Mouse (Mus musculus) telencephalon, adult 2 months (tissue): ENCODE results near the gene Krt4.
A peak's percentile ranks its signal among the peaks of the same experiment; 100 is the strongest.

Source experiments
- DNase-seq: peaks from one replicate; pipeline ENCODE4 v3.0.0-alpha.2; 2011; ENCODE audit warnings: low read depth, low spot score

The Krt4 gene

GRCm38 (mm10) chr15:101895216-101895615 is 29.3 kb downstream of the Krt4 start:
- DNase-seq, result no peak

GRCm38 (mm10) chr15:101892820-101893219 is 31.7 kb downstream of the Krt4 start, which contains the start of gene Krt76:
Gene Krt76, minus strand, starts transcription at chr15:101892920.
- no peak for DNase-seq

GRCm38 (mm10) chr15:101879776-101880175 is 44.8 kb downstream of the Krt4 start:
- DNase-seq, result no peak

- no peak for DNase-seq
Observed at GRCm38 (mm10) chr15:101878041-101878440, 46.5 kb downstream of the Krt4 start.

GRCm38 (mm10) chr15:101874383-101874782 is 50.2 kb downstream of the Krt4 start:
- peak; percentile 36 for DNase-seq

- DNase-seq, result no peak
Observed at GRCm38 (mm10) chr15:101873231-101873630, 51.3 kb downstream of the Krt4 start.

- DNase-seq, result peak; percentile 85
Observed at GRCm38 (mm10) chr15:101869431-101869830, 55.1 kb downstream of the Krt4 start, which contains the start of gene Krt77. Gene Krt77, minus strand, starts transcription at chr15:101869705.
